Mouse (Mus musculus) intestine, embryonic 15.5 days (tissue): ENCODE data around the gene Pigyl. TPM values are rescaled to one million over a fixed set of nuclear protein-coding genes. Genes with fewer than 3 reads are reported as not detected.

ENCODE experiments used
- ATAC-seq: fragments of 200-750 bp; cut with Nextera tagmentation; 2 replicates; pipeline ENCODE4 v1.8.0; 2017; ENCODE audit warnings: moderate TSS enrichment, moderate library complexity
- H3K27ac ChIP-seq: fragments of 300-500 bp; sonication (generic); 2 replicates; pipeline ENCODE4 v1.5.1; 2015; ENCODE audit warnings: mild to moderate bottlenecking, inconsistent platforms
- H3K27me3 ChIP-seq: fragments of 300-500 bp; sonication (generic); replicated peaks from 2 replicates; pipeline ENCODE4 v1.6.1; 2015; ENCODE audit warnings: inconsistent platforms
- H3K36me3 ChIP-seq: fragments of 300-500 bp; sonication (generic); 2 replicates; pipeline ENCODE4 v1.6.1; 2015; ENCODE audit warnings: inconsistent platforms
- H3K4me1 ChIP-seq: fragments of 300-500 bp; sonication (generic); replicated peaks from 2 replicates; pipeline ENCODE4 v1.6.1; 2015; ENCODE audit warnings: inconsistent platforms
- H3K4me2 ChIP-seq: fragments of 300-500 bp; sonication (generic); replicated peaks from 2 replicates; pipeline ENCODE4 v1.6.1; 2015; ENCODE audit warnings: mild to moderate bottlenecking, inconsistent platforms
- H3K4me3 ChIP-seq: fragments of 300-500 bp; sonication (generic); replicated peaks from 2 replicates; pipeline ENCODE4 v1.5.1; 2015; ENCODE audit warnings: inconsistent platforms
- H3K9ac ChIP-seq: fragments of 300-500 bp; sonication (generic); 2 replicates; pipeline ENCODE4 v1.6.1; 2015; ENCODE audit warnings: inconsistent platforms
- H3K9me3 ChIP-seq: fragments of 300-500 bp; sonication (generic); 2 replicates; pipeline ENCODE4 v1.6.1; 2016; ENCODE audit warnings: inconsistent platforms
- WGBS: fragments of 180-500 bp; shearing (Covaris S2); methylation state at CpG from one replicate; pipeline ENCODE4 v1.1.7; 2015; 5-methylcytosine and 5-hydroxymethylcytosine counted together
- polyA plus RNA-seq: library from polyadenylated mRNA; unstranded; fragments of >200 nt; fragmentation: Nextera tagmentation; extraction: Ambion mirVana; gene quantifications from 2 replicates; pipeline ENCODE4 v1.2.1, GENCODE M21; 2015

The Pigyl gene
- polyA plus RNA-seq, 1 experiment from 2014 or later, result 90.0 TPM

DNA sequence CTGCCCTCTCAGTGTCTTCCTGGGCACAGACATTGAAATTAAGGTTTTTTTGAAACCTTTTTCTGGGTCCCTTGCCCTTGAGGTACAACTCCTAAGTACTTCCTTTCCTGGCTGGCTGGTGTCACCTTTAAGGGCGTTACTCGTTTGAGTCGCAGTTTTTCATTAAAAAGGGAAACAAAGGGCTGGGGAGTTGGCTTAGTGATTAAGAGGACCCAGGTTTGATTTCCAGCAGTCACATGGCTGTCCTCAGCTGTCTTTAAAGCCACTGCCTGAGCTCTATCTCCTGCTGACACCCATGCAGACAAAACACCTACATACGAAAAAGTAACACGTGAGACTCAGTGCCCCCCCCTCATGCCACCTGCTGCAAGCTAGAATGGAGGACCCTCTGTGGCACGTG is 9.3 kb downstream of the Pigyl start:
- H3K27ac ChIP-seq, result no peak overlapping the region
- ATAC-seq, result no peak
- no peak overlapping the region for H3K4me2 ChIP-seq
- H3K27me3 ChIP-seq, result no peaks in the 10 kb centered on the region
- H3K9ac ChIP-seq, result no peak overlapping the region
- no peaks in the 10 kb centered on the region; the same call in 1 of the 2 replicates for H3K4me1 ChIP-seq
- no peaks in the 10 kb centered on the region for H3K9me3 ChIP-seq
- 53% methylated on average over 6 of the region's 6 CpGs for WGBS
- H3K36me3 ChIP-seq, result no peaks in the 10 kb centered on the region
- H3K4me3 ChIP-seq, result no peak overlapping the region

DNA sequence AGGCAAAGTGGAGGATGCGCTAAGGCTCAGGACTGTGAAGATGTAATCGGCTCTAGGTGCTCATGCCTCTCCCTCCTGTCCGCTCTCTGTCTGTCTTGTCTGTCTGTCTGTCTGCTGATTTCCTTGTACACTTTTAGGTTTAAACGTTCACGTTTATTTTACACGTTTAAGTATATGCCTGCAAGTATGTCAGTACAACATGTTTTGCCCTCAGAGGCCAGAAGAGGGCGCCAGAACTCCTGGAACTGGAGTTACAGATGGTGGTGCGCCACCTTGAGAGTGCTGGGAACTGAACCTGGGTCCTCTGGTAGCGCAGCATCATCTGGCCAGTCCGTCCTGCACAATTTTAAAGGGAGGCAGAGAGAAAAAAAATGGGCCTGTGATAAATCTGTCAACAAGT is 10.0 kb downstream of the Pigyl start:
- Histone ChIP-seq H3K4me1 (no peaks in the 10 kb centered on the region; the same call in 1 of the 2 replicates), H3K9ac (no peak overlapping the region), H3K4me3 (no peak overlapping the region), H3K36me3 (no peaks in the 10 kb centered on the region), H3K9me3 (no peaks in the 10 kb centered on the region), H3K27ac (no peak overlapping the region), H3K27me3 (no peaks in the 10 kb centered on the region), H3K4me2 (no peak overlapping the region)
- 86% methylated on average over 10 of the region's 10 CpGs for WGBS
- no peak for ATAC-seq

DNA sequence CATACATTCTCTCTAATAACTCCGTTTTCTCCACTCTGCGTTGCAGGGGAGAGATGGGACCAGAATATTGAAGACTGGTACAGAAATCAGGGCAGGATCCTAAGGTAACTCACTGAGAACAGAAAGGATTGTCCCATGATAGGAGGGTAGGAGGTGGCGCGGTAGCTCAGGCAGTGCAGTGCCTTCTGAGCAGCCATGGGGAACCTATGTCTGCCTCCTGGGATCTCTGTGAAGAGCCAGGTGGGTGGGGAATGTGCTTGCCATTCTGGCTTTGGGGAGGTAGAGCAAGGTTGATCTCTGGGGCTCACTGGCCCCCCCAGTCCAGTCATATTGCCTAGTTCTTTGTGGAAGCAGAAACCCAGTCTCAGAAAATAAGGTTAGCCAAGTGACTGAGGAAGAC is 11.1 kb downstream of the Pigyl start:
- no peaks in the 10 kb centered on the region for H3K9me3 ChIP-seq
- H3K4me3 ChIP-seq, result no peak overlapping the region
- no peak overlapping the region for H3K4me2 ChIP-seq
- no peaks in the 10 kb centered on the region; the same call in 1 of the 2 replicates for H3K4me1 ChIP-seq
- no peak overlapping the region for H3K27ac ChIP-seq
- 95% methylated on average over 4 of the region's 4 CpGs for WGBS
- no peaks in the 10 kb centered on the region for H3K36me3 ChIP-seq
- no peak for ATAC-seq
- no peak overlapping the region for H3K9ac ChIP-seq
- no peaks in the 10 kb centered on the region for H3K27me3 ChIP-seq

DNA sequence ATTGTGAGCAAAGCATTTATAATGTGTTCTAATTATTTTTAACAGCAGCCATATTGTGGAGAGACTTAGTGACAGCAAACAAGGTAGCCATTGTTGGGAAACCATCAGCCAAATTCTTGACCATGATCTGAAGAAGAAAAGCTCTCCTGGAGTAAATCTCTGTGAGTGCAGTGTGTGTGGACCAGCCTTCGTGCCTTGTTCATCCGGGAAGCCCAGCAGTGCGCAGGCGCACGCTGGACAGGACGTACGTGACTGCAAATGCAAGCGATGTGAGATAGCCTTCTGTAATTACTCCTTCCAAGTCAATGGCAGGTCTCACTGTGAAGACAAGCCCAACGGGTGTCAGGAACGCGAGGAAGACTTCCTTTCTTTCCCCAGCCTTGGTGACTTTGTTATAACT is 12.7 kb downstream of the Pigyl start:
- Histone ChIP-seq H3K9me3 (no peaks in the 10 kb centered on the region), H3K4me3 (no peak overlapping the region), H3K4me1 (no peaks in the 10 kb centered on the region; the same call in 1 of the 2 replicates), H3K27ac (no peak overlapping the region), H3K9ac (no peak overlapping the region), H3K27me3 (no peaks in the 10 kb centered on the region), H3K4me2 (no peak overlapping the region), H3K36me3 (no peaks in the 10 kb centered on the region)
- ATAC-seq, result no peak
- WGBS, result 93% methylated on average over 11 of the region's 11 CpGs

DNA sequence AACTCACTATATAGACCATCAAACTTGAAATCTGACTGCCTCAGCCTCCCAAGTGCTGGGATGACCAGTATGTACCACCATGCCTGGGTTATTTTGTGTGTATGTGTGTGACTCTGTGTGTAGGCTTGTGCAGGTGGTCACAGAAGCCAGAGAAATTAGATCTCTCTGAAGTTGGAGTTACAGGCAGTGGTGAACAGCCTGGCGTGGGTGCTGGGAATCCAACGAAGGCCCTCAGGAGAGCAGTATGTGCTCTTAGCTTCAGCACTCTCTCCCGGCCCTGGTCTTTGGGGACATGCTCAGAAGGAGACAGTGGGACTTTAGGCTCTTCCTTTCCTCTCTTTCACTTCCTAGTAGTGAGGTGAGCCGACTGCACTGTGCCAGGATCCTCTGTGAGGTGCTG is 15.7 kb downstream of the Pigyl start:
- Histone ChIP-seq H3K36me3 (no peaks in the 10 kb centered on the region), H3K27me3 (no peaks in the 10 kb centered on the region), H3K4me1 (no peaks in the 10 kb centered on the region), H3K4me2 (no peak overlapping the region), H3K9me3 (no peaks in the 10 kb centered on the region; the same call in 1 of the 2 replicates), H3K9ac (no peak overlapping the region), H3K27ac (no peak overlapping the region), H3K4me3 (no peak overlapping the region)
- WGBS, result 91% methylated on average over 4 of the region's 4 CpGs
- ATAC-seq, result no peak

DNA sequence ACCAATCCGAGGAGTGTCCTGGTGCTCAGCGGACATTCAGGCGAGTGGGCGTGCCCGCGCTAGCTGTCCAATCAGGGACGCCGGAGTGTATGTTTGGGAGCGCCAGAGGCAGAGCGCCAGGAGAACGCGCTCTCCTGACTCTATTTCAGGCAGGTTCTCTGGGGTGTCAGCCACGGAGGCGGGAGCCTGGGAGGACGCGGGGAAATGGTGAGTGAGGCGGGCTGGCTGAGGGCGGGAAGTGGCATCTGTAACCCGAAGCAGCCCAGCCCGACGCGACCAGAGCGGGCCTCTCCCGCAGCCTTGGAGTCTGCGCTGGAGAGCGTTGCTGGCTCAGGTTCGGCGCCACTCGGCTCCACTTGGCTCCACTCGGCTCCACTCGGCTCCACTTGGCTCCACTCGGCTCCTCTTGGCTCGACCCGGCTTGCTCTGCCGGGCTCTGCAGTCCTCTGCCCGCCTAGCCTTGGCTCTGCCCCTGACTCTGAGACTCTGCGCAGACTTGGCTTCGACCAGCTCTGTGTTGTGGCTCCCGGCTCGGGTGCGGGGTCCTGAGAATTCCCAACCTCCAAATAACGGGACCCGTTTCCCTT is 31.5 kb downstream of the Pigyl start, which contains the start of gene Zfp872:
Gene Zfp872 (plus strand): TSS at position 66 of the 587 bp plus-strand sequence.
- H3K9me3 ChIP-seq, result no peaks in the 10 kb centered on the region
- peak; percentile 79 for ATAC-seq
- peak within 1 kb of the TSS; percentile 43 for H3K4me3 ChIP-seq
- H3K27ac ChIP-seq, result no peak within 1 kb of the TSS
- peak within 1 kb of the TSS; percentile 80 for H3K4me2 ChIP-seq
- 10% methylated on average over 42 of the region's 43 CpGs for WGBS
- peak within 1 kb of the TSS; percentile 26 for H3K9ac ChIP-seq
- no peaks in the 10 kb centered on the region for H3K36me3 ChIP-seq
- H3K27me3 ChIP-seq, result no peaks in the 10 kb centered on the region
- peaks cover 6% of the 10 kb centered on the region; the same call in 1 of the 2 replicates for H3K4me1 ChIP-seq

DNA sequence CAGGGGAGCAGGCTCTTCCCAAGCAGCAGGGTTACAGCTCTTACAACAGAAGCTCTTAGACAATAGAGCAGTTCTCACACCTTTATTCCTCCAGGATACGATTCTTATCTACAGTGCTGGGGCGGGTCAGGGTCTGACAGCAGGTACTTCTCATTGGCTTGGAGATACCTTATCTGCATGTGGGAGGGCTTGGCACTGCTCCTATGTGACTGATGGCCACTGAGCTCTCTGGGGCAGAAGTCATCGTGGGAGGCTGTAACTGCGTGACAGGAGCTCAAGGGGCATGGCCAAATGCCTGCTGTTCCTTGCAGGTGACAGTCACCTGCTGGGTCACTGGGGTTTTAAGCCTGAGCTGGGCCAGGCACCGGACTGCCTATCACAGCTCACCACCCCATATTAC is 39.8 kb downstream of the Pigyl start:
- peaks cover 12% of the 10 kb centered on the region; the same call in 1 of the 2 replicates for H3K9me3 ChIP-seq
- H3K4me2 ChIP-seq, result no peak overlapping the region; the same call in 1 of the 2 replicates
- no peaks in the 10 kb centered on the region for H3K4me1 ChIP-seq
- WGBS, result 26% methylated on average over 5 of the region's 5 CpGs
- no peaks in the 10 kb centered on the region; the same call in 1 of the 2 replicates for H3K36me3 ChIP-seq
- no peak overlapping the region for H3K27ac ChIP-seq
- H3K9ac ChIP-seq, result no peak overlapping the region
- no peak overlapping the region for H3K4me3 ChIP-seq
- peak; percentile 97 for ATAC-seq
- H3K27me3 ChIP-seq, result no peaks in the 10 kb centered on the region

Other genes with a start within 250 kb of the Pigyl start
- 34.6 and 41.9 TPM in 2 replicates for gene Rab3d, start 238.7 kb upstream of the Pigyl start, polyA plus RNA-seq
- 3.1 and 4.2 TPM in 2 replicates for gene Ccdc159, start 229.4 kb upstream of the Pigyl start, polyA plus RNA-seq
- gene Tmem205, start 229.3 kb upstream of the Pigyl start, polyA plus RNA-seq, result 71.7 and 81.7 TPM in 2 replicates
- 6.9 and 7.0 TPM in 2 replicates for gene Plppr2, start 219.8 kb upstream of the Pigyl start, polyA plus RNA-seq
- 5.2 and 5.7 TPM in 2 replicates for gene Swsap1, start 201.1 kb upstream of the Pigyl start, polyA plus RNA-seq
- gene Epor, start 193.3 kb upstream of the Pigyl start, polyA plus RNA-seq, result 4.0 and 4.3 TPM in 2 replicates
- gene Rgl3, start 167.4 kb upstream of the Pigyl start, polyA plus RNA-seq, result 1.6 and 1.7 TPM in 2 replicates
- gene Ccdc151, start 154.2 kb upstream of the Pigyl start, polyA plus RNA-seq, result 0.25 and 0.50 TPM in 2 replicates
- gene Prkcsh, start 154.0 kb upstream of the Pigyl start, polyA plus RNA-seq, result 105 and 122 TPM in 2 replicates
- 2.8 and 2.9 TPM in 2 replicates for gene Elavl3, start 104.8 kb upstream of the Pigyl start, polyA plus RNA-seq
- gene Gm49318, start 85.6 kb upstream of the Pigyl start, polyA plus RNA-seq, result not detected in 2 replicates
- gene Zfp653, start 85.5 kb upstream of the Pigyl start, polyA plus RNA-seq, result 9.7 and 10.6 TPM in 2 replicates
- gene Ecsit, start 71.4 kb upstream of the Pigyl start, polyA plus RNA-seq, result 44.4 and 50.0 TPM in 2 replicates
- 281 and 303 TPM in 2 replicates for gene Cnn1, start 57.6 kb upstream of the Pigyl start, polyA plus RNA-seq
- 143 and 157 TPM in 2 replicates for gene Elof1, start 39.7 kb upstream of the Pigyl start, polyA plus RNA-seq
- 39.0 and 49.8 TPM in 2 replicates for gene Acp5, start 21.1 kb upstream of the Pigyl start, polyA plus RNA-seq
- gene Zfp872, start 31.2 kb downstream of the Pigyl start, polyA plus RNA-seq, result 0.29 and 0.90 TPM in 2 replicates
- gene Zfp809, start 68.9 kb downstream of the Pigyl start, polyA plus RNA-seq, result 19.3 and 23.6 TPM in 2 replicates
- 4.2 and 4.3 TPM in 2 replicates for gene Zfp599, start 103.0 kb downstream of the Pigyl start, polyA plus RNA-seq
- 12.4 and 13.3 TPM in 2 replicates for gene Zfp810, start 150.8 kb downstream of the Pigyl start, polyA plus RNA-seq
- 40.5 and 42.4 TPM in 2 replicates for gene Anln, start 232.3 kb downstream of the Pigyl start, polyA plus RNA-seq